Mouse (Mus musculus) midbrain, postnatal 0 days (tissue): Measurements from ENCODE around the gene Fam196b. TPM values are rescaled to one million over a fixed set of nuclear protein-coding genes. Genes with fewer than 3 reads are reported as not detected.
A peak's percentile ranks its signal among the peaks of the same experiment; 100 is the strongest.

Source experiments
- ATAC-seq: fragments of 200-750 bp; cut with Nextera tagmentation; 2 replicates; pipeline ENCODE4 v1.8.0; 2017; ENCODE audit warnings: moderate number of reproducible peaks, mild to moderate bottlenecking, moderate TSS enrichment, moderate library complexity; ENCODE audit not compliant: low FRiP score
- DNase-seq: peaks from one replicate; pipeline ENCODE4 v3.0.0-alpha.2; 2015; ENCODE audit warnings: low spot score
- H3K27ac ChIP-seq: fragments of 300-500 bp; sonication (generic); 2 replicates; pipeline ENCODE4 v1.5.1; 2014; ENCODE audit warnings: low read depth, mild to moderate bottlenecking, low read length, mixed read lengths
- H3K27me3 ChIP-seq: fragments of 300-500 bp; sonication (generic); 2 replicates; pipeline ENCODE4 v1.6.1; 2014; ENCODE audit warnings: low read length, control low read depth, mixed read lengths; ENCODE audit not compliant: insufficient read depth
- H3K36me3 ChIP-seq: fragments of 300-500 bp; sonication (generic); 2 replicates; pipeline ENCODE4 v1.6.1; 2014; ENCODE audit warnings: low read length, control low read depth, mixed read lengths; ENCODE audit not compliant: insufficient read depth
- H3K4me1 ChIP-seq: fragments of 300-500 bp; sonication (generic); 2 replicates; pipeline ENCODE4 v1.6.1; 2014; ENCODE audit warnings: mild to moderate bottlenecking, control low read depth, antibody characterized with exemption, low read length, mixed read lengths; ENCODE audit not compliant: insufficient read depth
- H3K4me2 ChIP-seq: fragments of 300-500 bp; sonication (generic); 2 replicates; pipeline ENCODE4 v1.6.1; 2014; ENCODE audit warnings: low read depth, mild to moderate bottlenecking, low read length, mixed read lengths; ENCODE audit not compliant: poor library complexity, severe bottlenecking
- H3K4me3 ChIP-seq: fragments of 300-500 bp; sonication (generic); 2 replicates; pipeline ENCODE4 v1.5.1; 2014; ENCODE audit warnings: low read depth, mild to moderate bottlenecking, low read length, moderate library complexity
- H3K9ac ChIP-seq: fragments of 300-500 bp; sonication (generic); replicated peaks from 2 replicates; pipeline ENCODE4 v1.6.1; 2014; ENCODE audit warnings: mild to moderate bottlenecking, low read length, moderate library complexity, mixed read lengths; ENCODE audit not compliant: poor library complexity, severe bottlenecking
- H3K9me3 ChIP-seq: fragments of 300-500 bp; sonication (generic); 2 replicates; pipeline ENCODE4 v1.6.1; 2016; ENCODE audit warnings: low read length, control low read depth
- CTCF ChIP-seq: IDR thresholded peaks from 2 replicates; pipeline ENCODE4 v1.5.1; 2016; ENCODE audit warnings: antibody characterized with exemption, mild to moderate bottlenecking
- WGBS: fragments of 180-500 bp; shearing (Covaris S2); extraction: QIAGEN DNeasy Blood & Tissue Kit; methylation state at CpG from one replicate; pipeline ENCODE4 v1.1.7; 2014; 5-methylcytosine and 5-hydroxymethylcytosine counted together
- polyA plus RNA-seq: library from polyadenylated mRNA; unstranded; fragments of >200 nt; fragmentation: Nextera tagmentation; extraction: Ambion mirVana; gene quantifications from 2 replicates; pipeline ENCODE4 v1.2.1, GENCODE M21; 2015
- total RNA-seq: library from RNA; depleted of rRNA; stranded (reverse); fragments of >200 nt; gene quantifications from 2 replicates; pipeline ENCODE4 v1.2.3, GENCODE M21; 2014; rRNA removed

Fam196b gene
- total and polyA plus RNA-seq, 2 experiments from 2014 or later = 3.2 to 10.1 TPM

GRCm38 (mm10) chr11:34468571-34468970 is 153.9 kb downstream of the Fam196b start:
- whole genome bisulfite sequencing = 25% methylated on average over 3 of the region's 3 CpGs
- no peak overlapping the region for H3K27ac ChIP-seq
- DNase-seq = peak; percentile 66

GRCm38 (mm10) chr11:34469792-34470191 is 155.2 kb downstream of the Fam196b start:
- Histone ChIP-seq H3K9ac (no peak overlapping the region), H3K4me2 (no peak overlapping the region), H3K27ac (no peak overlapping the region), H3K4me1 (no peaks in the 10 kb centered on the region), H3K36me3 (no peaks in the 10 kb centered on the region), H3K27me3 (no peaks in the 10 kb centered on the region), H3K9me3 (no peaks in the 10 kb centered on the region), H3K4me3 (no peak overlapping the region)
- TF ChIP-seq CTCF = no peak
- DNase-seq (peak; percentile 20), ATAC-seq (no peak)
- WGBS = 66% methylated on average over 2 of the region's 2 CpGs

More at GRCm38 (mm10) chr11:34468571-34468970, 153.9 kb downstream of the Fam196b start:
- Histone ChIP-seq H3K4me2 (no peak overlapping the region), H3K9ac (no peak overlapping the region), H3K4me3 (no peak overlapping the region), H3K4me1 (no peaks in the 10 kb centered on the region), H3K9me3 (no peaks in the 10 kb centered on the region), H3K36me3 (no peaks in the 10 kb centered on the region), H3K27me3 (no peaks in the 10 kb centered on the region)
- ATAC-seq = no peak
- no peak for TF ChIP-seq CTCF

Other genes with a start within 250 kb of the Fam196b start
- gene 4930469K13Rik, start 216.3 kb upstream of the Fam196b start, total RNA-seq = 0.66 and 0.76 TPM in 2 replicates
- not detected in 2 replicates for gene 4930469K13Rik, start 216.3 kb upstream of the Fam196b start, polyA plus RNA-seq
- gene Foxi1, start 106.7 kb upstream of the Fam196b start, total RNA-seq = 0.05 TPM in 1 of 2 replicates, not detected in the other
- not detected in 2 replicates for gene Foxi1, start 106.7 kb upstream of the Fam196b start, polyA plus RNA-seq